Mouse (Mus musculus) embryonic facial prominence, embryonic 14.5 days (tissue): ENCODE results near the gene Arfgef2. TPM values are rescaled to one million over a fixed set of nuclear protein-coding genes. Genes with fewer than 3 reads are reported as not detected.
A peak's percentile ranks its signal among the peaks of the same experiment; 100 is the strongest.

ENCODE experiments used
- ATAC-seq: fragments of 200-750 bp; cut with Nextera tagmentation; 2 replicates; pipeline ENCODE4 v1.8.0; 2017; ENCODE audit warnings: low read depth, moderate number of reproducible peaks, moderate TSS enrichment
- DNase-seq: peaks from one replicate; pipeline ENCODE4 v3.0.0-alpha.2; 2015; ENCODE audit warnings: low spot score
- H3K27ac ChIP-seq: fragments of 300-500 bp; sonication (generic); replicated peaks from 2 replicates; pipeline ENCODE4 v1.5.1; 2014; ENCODE audit warnings: low read depth, mild to moderate bottlenecking, low read length, moderate library complexity
- H3K27me3 ChIP-seq: fragments of 300-500 bp; sonication (generic); replicated peaks from 2 replicates; pipeline ENCODE4 v1.6.1; 2014; ENCODE audit warnings: low read length; ENCODE audit not compliant: control insufficient read depth, insufficient read depth
- H3K36me3 ChIP-seq: fragments of 300-500 bp; sonication (generic); 2 replicates; pipeline ENCODE4 v1.6.1; 2014; ENCODE audit warnings: low read length, mixed read lengths; ENCODE audit not compliant: control insufficient read depth, insufficient read depth
- H3K4me1 ChIP-seq: fragments of 300-500 bp; sonication (generic); 2 replicates; pipeline ENCODE4 v1.6.1; 2014; ENCODE audit warnings: antibody characterized with exemption, low read length; ENCODE audit not compliant: control insufficient read depth, insufficient read depth
- H3K4me2 ChIP-seq: fragments of 300-500 bp; sonication (generic); 2 replicates; pipeline ENCODE4 v1.6.1; 2014; ENCODE audit warnings: low read depth, mild to moderate bottlenecking, low read length, moderate library complexity, mixed read lengths
- H3K4me3 ChIP-seq: fragments of 300-500 bp; sonication (generic); 2 replicates; pipeline ENCODE4 v1.5.1; 2014; ENCODE audit warnings: low read depth, mild to moderate bottlenecking, low read length
- H3K9ac ChIP-seq: fragments of 300-500 bp; sonication (generic); 2 replicates; pipeline ENCODE4 v1.6.1; 2014; ENCODE audit warnings: low read depth, mild to moderate bottlenecking, low read length, moderate library complexity, mixed read lengths
- H3K9me3 ChIP-seq: fragments of 300-500 bp; sonication (generic); 2 replicates; pipeline ENCODE4 v1.6.1; 2016; ENCODE audit warnings: low read length; ENCODE audit not compliant: control insufficient read depth
- WGBS: fragments of 180-500 bp; shearing (Covaris S2); extraction: QIAGEN DNeasy Blood & Tissue Kit; methylation state at CpG from one replicate; pipeline ENCODE4 v1.1.7; 2014; 5-methylcytosine and 5-hydroxymethylcytosine counted together
- polyA plus RNA-seq: library from polyadenylated mRNA; unstranded; fragments of >200 nt; fragmentation: Nextera tagmentation; extraction: Ambion mirVana; gene quantifications from 2 replicates; pipeline ENCODE4 v1.2.1, GENCODE M21; 2014

The Arfgef2 gene
- polyA plus RNA-seq, 1 experiment from 2014 or later: 7.1 TPM

- Histone ChIP-seq H3K4me3 (no peak overlapping the region), H3K9ac (no peak overlapping the region), H3K4me2 (no peak overlapping the region), H3K36me3 (0 out of 2 replicates have a peak, but pooled peaks cover 4% of the 10 kb centered on the region), H3K27ac (no peak overlapping the region), H3K9me3 (no peaks in the 10 kb centered on the region), H3K4me1 (no peaks in the 10 kb centered on the region), H3K27me3 (no peaks in the 10 kb centered on the region)
- ATAC-seq (no peak), DNase-seq (no peak)
- WGBS: 92% methylated on average over 8 of the region's 8 CpGs
Measured at GRCm38 (mm10) chr2:166826491-166827224, 21.3 kb downstream of the Arfgef2 start.

DNA sequence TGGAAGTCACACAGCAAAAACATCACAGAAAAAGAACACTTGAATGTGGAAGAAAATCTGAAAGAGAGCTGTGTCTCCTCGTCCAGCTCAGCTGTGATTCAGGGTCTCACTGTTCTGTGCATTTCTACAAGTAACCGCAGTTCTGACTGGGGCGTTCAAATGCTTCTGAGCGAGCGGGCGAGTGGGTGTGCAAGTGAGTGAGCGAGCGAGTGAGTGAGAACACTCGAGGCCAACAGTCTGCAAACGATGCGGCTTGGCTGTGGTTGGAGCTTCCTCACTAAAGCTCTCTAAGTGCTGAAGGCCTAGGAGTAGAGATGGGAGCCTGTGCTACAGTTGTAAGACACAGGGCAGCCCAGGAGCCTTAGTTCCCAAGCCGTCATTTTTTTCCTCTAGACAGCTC is 22.9 kb downstream of the Arfgef2 start:
- no peaks in the 10 kb centered on the region for H3K9me3 ChIP-seq
- H3K4me1 ChIP-seq: no peaks in the 10 kb centered on the region
- H3K27me3 ChIP-seq: no peaks in the 10 kb centered on the region
- H3K27ac ChIP-seq: no peak overlapping the region
- H3K9ac ChIP-seq: no peak overlapping the region
- 90% methylated on average over 12 of the region's 12 CpGs for WGBS
- 0 out of 2 replicates have a peak, but pooled peaks cover 4% of the 10 kb centered on the region for H3K36me3 ChIP-seq
- ATAC-seq: no peak
- no peak for DNase-seq
- no peak overlapping the region for H3K4me2 ChIP-seq
- no peak overlapping the region for H3K4me3 ChIP-seq

- no peak overlapping the region for H3K4me2 ChIP-seq
- no peak overlapping the region for H3K27ac ChIP-seq
- no peak overlapping the region for H3K4me3 ChIP-seq
- H3K9me3 ChIP-seq: no peaks in the 10 kb centered on the region
- peak; percentile 44 for DNase-seq
- no peak overlapping the region for H3K9ac ChIP-seq
- H3K36me3 ChIP-seq: peaks cover 7% of the 10 kb centered on the region; the same call in 1 of the 2 replicates
- no peaks in the 10 kb centered on the region for H3K4me1 ChIP-seq
- H3K27me3 ChIP-seq: no peaks in the 10 kb centered on the region
- ATAC-seq: peak; percentile 37; the same call in 1 of the 2 replicates
- WGBS: 84% methylated on average over 5 of the region's 5 CpGs
Measured at GRCm38 (mm10) chr2:166830350-166830749, 25.0 kb downstream of the Arfgef2 start.

DNA sequence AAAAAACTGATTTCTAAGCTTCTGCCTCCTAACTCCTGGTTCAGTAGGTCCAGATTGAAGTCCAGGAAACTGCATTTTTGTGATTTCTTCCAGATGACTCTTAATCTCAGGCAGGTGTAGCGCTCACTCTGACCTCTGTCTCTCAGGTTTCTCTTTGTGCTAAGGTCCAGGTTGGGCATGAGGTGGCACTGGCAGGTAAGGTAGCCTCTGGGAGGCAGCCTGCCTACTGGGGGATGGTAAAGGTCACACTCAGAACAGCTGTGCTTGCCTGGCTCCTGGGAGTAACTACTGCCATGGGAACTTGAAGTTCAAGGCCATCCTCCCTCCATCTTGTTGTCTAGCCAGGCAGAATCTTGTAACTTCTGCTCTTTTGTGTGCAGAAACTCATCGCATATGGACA is 28.7 kb downstream of the Arfgef2 start:
- no peak for ATAC-seq
- H3K4me3 ChIP-seq: no peak overlapping the region

GRCm38 (mm10) chr2:166834796-166835195 is 29.4 kb downstream of the Arfgef2 start:
- no peak for ATAC-seq
- DNase-seq: no peak
- 90% methylated on average over 4 of the region's 4 CpGs for WGBS

More for the DNA sequence above, 28.7 kb downstream of the Arfgef2 start:
- Histone ChIP-seq H3K27ac (no peak overlapping the region), H3K4me2 (no peak overlapping the region), H3K36me3 (peaks cover 20% of the 10 kb centered on the region; the same call in 1 of the 2 replicates), H3K27me3 (no peaks in the 10 kb centered on the region), H3K4me1 (no peaks in the 10 kb centered on the region), H3K9me3 (no peaks in the 10 kb centered on the region), H3K9ac (no peak overlapping the region)
- WGBS: 83% methylated on average over 2 of the region's 2 CpGs
- no peak for DNase-seq

GRCm38 (mm10) chr2:166835581-166835980 is 30.2 kb downstream of the Arfgef2 start:
- DNase-seq (no peak), ATAC-seq (no peak)
- Histone ChIP-seq H3K4me2 (no peak overlapping the region), H3K9ac (no peak overlapping the region), H3K9me3 (no peaks in the 10 kb centered on the region), H3K4me3 (no peak overlapping the region), H3K27ac (no peak overlapping the region), H3K4me1 (no peaks in the 10 kb centered on the region), H3K27me3 (no peaks in the 10 kb centered on the region), H3K36me3 (peaks cover 24% of the 10 kb centered on the region; the same call in 1 of the 2 replicates)
- WGBS: 74% methylated on average over 5 of the region's 5 CpGs

More at GRCm38 (mm10) chr2:166834796-166835195, 29.4 kb downstream of the Arfgef2 start:
- no peak overlapping the region for H3K9ac ChIP-seq
- H3K27ac ChIP-seq: no peak overlapping the region
- H3K4me1 ChIP-seq: no peaks in the 10 kb centered on the region
- peaks cover 20% of the 10 kb centered on the region; the same call in 1 of the 2 replicates for H3K36me3 ChIP-seq
- H3K27me3 ChIP-seq: no peaks in the 10 kb centered on the region
- H3K9me3 ChIP-seq: no peaks in the 10 kb centered on the region
- no peak overlapping the region for H3K4me2 ChIP-seq
- H3K4me3 ChIP-seq: no peak overlapping the region

DNA sequence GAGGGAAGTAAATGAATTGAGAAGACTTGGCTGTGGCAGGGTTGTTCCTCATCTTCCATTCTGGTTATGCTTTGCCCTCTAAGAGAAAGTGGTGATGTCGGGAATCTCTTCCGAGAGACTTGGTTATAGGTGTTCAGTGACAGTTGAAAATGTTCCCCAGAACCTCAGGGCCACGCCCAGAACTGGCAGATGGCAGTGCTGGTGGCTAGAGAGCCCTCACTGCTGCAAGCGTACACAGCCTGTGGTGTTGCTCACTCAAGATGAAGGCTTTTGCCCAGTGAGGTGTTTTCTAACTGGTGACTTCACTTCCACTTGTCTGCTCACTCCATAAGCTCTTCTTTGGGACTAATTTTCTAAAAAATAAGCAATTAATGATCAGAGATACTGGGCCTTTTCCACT is 36.4 kb downstream of the Arfgef2 start:
- Histone ChIP-seq H3K4me3 (no peak overlapping the region), H3K9me3 (no peaks in the 10 kb centered on the region), H3K4me1 (no peaks in the 10 kb centered on the region), H3K4me2 (no peak overlapping the region), H3K27ac (no peak overlapping the region), H3K9ac (no peak overlapping the region), H3K36me3 (peaks cover 42% of the 10 kb centered on the region), H3K27me3 (no peaks in the 10 kb centered on the region)
- 85% methylated on average over 4 of the region's 4 CpGs for WGBS
- no peak for DNase-seq
- ATAC-seq: no peak

- H3K9me3 ChIP-seq: no peaks in the 10 kb centered on the region
- ATAC-seq: no peak
- H3K36me3 ChIP-seq: peaks cover 58% of the 10 kb centered on the region
- H3K27ac ChIP-seq: no peak overlapping the region
- H3K4me2 ChIP-seq: no peak overlapping the region
- no peaks in the 10 kb centered on the region for H3K4me1 ChIP-seq
- no peak for DNase-seq
- 83% methylated on average over 11 of the region's 11 CpGs for WGBS
- no peak overlapping the region for H3K4me3 ChIP-seq
- no peak overlapping the region for H3K9ac ChIP-seq
- no peaks in the 10 kb centered on the region for H3K27me3 ChIP-seq
Measured at GRCm38 (mm10) chr2:166850691-166851090, 45.3 kb downstream of the Arfgef2 start.

DNA sequence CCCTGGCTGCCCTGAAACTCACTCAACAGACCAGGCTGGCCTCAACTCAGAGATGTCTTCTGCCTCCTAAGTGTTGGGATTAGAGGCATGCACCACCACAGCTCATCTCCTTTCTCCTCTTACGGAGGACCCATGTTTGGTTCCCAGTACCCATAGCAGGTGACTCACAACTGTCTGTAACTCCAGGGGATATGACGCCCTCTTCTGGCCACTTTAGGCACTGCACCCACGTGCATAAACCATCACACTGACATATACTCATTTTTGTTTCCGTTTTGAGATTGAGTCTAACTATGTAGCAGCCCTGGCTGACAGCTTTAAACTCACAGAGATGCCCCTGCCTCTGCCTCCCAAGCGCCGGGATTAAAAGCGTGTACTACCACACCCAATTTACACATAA is 46.9 kb downstream of the Arfgef2 start:
- no peak overlapping the region for H3K27ac ChIP-seq
- DNase-seq (no peak), ATAC-seq (no peak)
- H3K4me1 ChIP-seq: no peaks in the 10 kb centered on the region
- no peaks in the 10 kb centered on the region for H3K9me3 ChIP-seq
- no peak overlapping the region for H3K9ac ChIP-seq
- peaks cover 60% of the 10 kb centered on the region for H3K36me3 ChIP-seq
- no peak overlapping the region for H3K4me2 ChIP-seq
- 92% methylated on average over 7 of the region's 7 CpGs for WGBS
- no peaks in the 10 kb centered on the region for H3K27me3 ChIP-seq
- no peak overlapping the region for H3K4me3 ChIP-seq
